Mouse (Mus musculus): ENCODE results near the gene Mrpl16. TPM values are rescaled to one million over a fixed set of nuclear protein-coding genes. Genes with fewer than 3 reads are reported as not detected.

Gene Mrpl16
- total RNA-seq, 2 experiments from 2014 or later, result 35.3 to 36.1 TPM

- no peak for DNase-seq (ENCODE audit: low spot score in 2 of 2)
Measured at GRCm38 (mm10) chr19:11800531-11801315, 30.5 kb downstream of the Mrpl16 start.

GRCm38 (mm10) chr19:11804423-11804822 is 34.2 kb downstream of the Mrpl16 start:
- no peak for DNase-seq (ENCODE audit: low spot score in 2 of 2)

GRCm38 (mm10) chr19:11807251-11807650 is 37.1 kb downstream of the Mrpl16 start:
- no peak for DNase-seq (ENCODE audit: low spot score in 2 of 2)

GRCm38 (mm10) chr19:11807822-11808221 is 37.6 kb downstream of the Mrpl16 start:
- no peak for DNase-seq (ENCODE audit: low spot score in 2 of 2)

- DNase-seq (ENCODE audit: low spot score in 2 of 2), result no peak
Measured at GRCm38 (mm10) chr19:11808452-11808851, 38.3 kb downstream of the Mrpl16 start.

DNA sequence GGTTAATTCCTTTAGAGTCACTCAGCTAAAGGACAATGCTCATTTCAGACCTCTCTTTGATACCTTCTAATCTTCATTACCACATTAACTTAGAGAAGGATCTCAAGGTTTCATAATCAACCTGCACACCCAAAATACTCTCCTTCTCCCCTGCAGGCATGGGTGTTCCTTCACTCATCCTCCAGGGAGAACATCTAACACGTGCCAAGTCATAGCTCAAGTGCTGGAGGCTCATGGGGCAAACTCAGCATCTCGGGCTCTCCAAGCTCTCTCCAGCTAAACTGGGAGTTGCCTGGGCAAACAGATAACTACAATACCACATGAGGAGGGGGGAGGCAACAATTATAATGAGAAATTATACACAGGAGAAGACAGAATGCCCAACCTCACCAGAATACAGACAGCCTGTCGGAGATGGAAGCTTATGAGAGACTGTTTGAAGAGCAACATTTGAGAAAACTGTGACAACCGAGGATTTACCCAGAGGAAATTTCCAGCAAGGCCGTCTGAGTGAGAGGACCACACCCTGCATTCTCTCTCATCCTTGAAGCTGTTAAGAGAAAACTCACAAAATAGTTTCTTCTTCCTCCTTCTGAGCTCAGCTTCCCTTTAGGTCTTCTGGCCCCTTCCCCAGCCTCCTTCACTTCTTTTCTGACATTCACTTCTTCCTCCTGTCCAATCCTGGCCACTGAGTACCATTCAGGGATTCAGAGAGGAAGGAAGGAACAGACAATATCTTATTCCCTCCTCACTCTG is 40.0 kb downstream of the Mrpl16 start:
- DNase-seq (ENCODE audit: low spot score in 2 of 2), result no peak

DNA sequence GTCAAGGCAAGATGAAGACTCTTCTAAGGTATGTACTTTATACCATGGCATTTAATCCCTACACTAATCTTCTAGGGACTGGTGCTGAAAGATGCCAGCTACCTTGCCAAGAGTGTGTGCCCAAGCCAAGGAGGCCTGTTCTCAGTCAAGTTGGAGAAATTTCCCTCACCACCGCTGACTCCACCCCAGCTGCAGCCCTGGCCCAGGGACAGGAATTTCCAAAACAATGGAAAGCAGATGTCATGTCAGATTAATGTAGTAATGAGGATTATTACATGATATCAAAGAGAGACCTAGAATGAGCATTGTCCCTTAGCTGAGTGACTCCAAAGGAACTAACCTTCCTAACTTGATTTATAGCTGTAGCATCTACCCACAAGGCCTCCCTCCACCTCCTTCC is 40.7 kb downstream of the Mrpl16 start:
- DNase-seq (ENCODE audit: low spot score in 2 of 2), result no peak

DNA sequence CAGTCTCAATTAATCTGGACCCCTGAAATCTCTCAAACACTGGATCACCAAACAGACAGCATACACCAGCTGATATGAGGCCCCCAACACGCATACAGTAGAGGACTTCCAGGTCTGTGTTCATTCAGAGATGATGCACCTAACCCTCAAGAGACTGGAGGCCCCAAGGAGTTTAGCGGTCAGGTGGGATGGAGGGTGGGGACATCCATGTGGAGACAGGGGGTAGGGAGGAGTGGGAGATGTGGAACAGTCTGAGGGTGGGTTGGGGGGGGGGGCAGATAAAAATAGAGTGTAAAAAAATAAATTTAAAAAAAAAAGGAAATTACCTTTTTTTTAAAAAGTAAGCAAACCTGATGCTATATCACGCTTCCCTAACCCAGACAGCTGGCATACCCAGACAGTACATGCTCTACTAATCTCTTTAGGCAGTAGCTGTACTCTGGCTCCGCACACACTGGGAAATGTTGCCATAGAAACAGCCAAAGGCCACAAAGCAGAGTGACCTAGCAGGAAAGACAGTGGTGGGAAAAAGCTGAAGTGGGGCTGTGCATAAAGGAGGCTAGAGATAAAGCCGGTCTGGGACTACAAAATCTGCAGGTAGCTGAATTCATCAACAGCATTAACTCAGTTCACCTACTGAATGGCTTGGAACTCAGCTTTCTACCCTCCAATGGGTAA is 41.6 kb downstream of the Mrpl16 start:
- no peak for DNase-seq (ENCODE audit: low spot score in 2 of 2)

DNA sequence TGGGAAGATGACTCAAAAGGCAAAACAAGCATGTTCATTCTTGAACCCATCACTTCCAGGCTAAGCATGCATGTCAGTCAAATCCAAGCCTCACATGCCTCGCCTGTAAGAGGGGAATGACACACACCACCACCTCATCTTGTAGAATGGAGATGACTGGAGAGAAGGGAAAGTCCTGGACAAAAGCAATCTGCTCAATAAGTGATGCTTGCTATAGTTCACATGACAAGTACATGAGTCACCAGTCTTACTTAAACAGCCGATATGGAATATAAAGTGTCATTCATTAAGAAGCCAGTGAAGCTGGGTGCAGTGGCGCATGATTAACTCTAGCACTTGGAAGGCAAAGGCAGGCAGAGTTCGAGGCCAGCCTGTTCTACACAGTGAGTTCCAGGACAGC is 42.9 kb downstream of the Mrpl16 start:
- no peak for DNase-seq (ENCODE audit: low spot score in 2 of 2)

DNA sequence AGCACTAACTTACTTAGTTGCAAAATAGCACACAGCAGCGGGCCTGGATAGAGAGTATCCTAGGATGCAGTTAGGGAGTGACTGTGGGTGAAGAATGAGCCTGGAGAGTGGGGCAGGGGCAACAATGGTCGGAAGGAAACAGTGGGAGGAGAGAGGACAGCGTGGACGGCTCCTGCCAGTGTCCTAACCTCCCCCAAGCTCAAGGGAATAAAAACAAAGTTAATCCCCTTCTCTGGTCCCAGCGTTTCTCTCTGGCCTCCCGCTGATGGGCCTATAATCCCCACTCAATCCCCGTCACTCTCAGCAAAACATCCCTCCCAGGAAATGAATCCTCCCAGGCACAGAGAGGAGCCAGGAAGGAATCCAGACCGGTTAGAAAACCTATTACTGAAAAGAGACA is 43.5 kb downstream of the Mrpl16 start:
- DNase-seq (ENCODE audit: low spot score in 2 of 2), result no peak

DNA sequence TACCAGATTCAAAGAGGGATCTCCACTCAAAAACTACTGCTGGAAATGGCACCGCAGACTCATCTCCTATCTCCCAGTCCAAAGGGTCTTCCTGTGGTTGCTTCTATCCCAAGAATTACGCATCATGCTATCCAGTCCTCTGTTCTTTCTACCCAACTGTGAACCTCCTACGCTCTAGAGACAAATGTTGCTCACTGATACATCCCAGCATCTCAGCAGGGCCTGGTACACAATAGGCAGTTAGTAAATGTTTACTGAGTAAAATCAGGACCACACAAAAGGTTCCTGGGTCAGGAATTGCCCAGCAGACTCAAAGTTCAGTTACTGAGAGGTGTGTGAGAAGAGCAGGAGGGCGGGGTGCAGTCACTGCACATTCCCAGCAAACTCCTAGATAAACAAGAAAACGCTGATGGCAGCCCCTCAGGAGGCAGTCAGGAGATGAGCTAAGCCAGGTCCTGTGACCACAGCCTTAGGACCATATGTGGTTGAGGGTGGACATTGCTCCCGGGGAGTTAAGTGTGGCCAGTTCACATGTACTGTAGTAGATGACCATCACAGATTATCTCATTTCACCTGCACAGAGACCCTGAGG is 44.6 kb downstream of the Mrpl16 start:
- DNase-seq (ENCODE audit: low spot score in 2 of 2), result peak in 1 of 2 experiments; percentile 62

DNA sequence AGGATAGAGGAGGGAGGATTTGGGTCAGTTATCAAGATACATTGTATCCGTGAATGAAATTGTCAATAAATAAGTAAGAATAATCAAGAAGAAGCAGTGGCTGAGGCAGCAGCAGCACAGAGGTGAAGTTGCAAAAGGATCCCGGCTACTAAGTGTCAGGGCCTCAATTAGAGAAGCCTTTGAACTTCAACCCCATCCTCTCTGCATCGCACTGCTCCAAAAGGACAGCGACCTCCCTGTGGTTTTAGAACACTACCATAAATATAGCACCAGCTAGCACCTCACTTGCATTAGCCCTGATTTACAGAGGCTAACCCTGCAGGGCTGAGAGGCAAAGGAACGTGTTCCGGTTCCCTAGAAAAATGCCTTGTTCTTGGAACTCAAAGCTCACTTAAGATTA is 46.5 kb downstream of the Mrpl16 start:
- DNase-seq (ENCODE audit: low spot score in 2 of 2), result no peak

DNA sequence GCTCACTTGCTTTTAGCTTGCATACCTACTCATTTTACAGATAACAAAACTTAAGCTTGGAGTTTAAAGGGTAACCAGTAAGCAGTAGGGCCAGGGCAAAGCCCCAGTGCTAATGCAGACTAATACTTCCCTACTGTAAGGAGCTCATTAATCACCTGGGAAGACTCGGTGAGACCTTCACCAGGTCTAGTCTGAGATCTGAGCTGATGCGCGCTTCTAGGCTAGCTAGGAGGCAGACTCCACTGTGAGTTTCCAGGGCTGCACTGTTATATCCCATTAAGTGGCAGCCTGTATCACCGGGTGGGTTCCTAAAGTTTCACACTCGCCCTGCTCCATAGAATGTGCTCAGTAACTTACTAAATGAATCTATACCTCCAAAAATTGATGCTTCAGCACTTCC is 47.4 kb downstream of the Mrpl16 start:
- DNase-seq (ENCODE audit: low spot score in 2 of 2), result no peak

DNA sequence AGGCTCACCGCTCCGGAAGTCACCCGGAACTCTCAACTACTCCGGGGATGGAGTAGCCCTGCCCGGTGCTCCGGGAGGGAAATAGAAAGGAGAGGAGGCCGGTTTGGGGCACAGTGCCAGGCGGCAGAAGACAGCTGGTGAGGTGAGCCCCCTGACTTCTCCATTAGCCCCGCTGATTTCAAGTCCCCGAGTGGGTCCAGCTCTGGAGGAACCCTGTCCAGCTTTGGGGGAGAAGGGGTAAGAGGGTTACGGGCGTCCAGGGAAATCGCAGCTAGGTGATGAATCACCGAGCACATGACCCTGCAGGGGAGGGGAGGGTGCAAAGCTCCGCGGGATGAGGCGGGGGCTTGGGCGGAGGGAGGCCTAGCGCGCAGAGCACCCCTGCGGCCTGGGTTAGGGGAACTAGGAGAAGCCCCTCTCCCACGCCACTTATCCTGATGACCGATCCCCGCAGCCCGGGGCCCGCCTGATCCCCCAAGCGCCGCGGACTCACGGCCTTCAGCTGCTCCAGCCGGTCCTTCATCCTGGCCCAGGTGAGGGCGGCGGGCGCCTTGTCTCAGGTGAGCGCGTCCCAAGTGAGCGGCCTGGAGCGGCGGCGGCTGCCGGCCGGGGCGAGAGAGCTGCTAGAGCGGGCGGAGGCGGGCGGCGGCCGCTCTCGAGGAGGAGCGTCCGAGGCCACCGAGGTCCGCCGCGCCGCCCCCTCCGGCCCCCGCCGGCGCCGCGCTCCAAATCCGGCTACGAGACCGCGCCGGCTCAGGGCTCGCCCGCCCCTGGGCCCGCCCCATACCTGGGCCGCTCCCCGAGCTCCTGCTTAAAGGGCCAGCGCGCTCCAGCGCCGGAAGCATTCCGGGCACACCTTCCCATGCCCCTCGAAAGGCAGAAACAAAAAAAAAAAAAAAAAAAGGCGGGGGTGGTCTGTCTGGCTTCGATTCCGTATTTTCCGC is 48.3 kb downstream of the Mrpl16 start:
- DNase-seq (ENCODE audit: low spot score in 2 of 2), result peak; percentile 19 to 59

GRCm38 (mm10) chr19:11819143-11819700 is 49.0 kb downstream of the Mrpl16 start, which contains the start of gene Stx3:
Gene Stx3, minus strand, starts transcription at chr19:11819403.
- no peak for DNase-seq (ENCODE audit: low spot score in 2 of 2)

DNA sequence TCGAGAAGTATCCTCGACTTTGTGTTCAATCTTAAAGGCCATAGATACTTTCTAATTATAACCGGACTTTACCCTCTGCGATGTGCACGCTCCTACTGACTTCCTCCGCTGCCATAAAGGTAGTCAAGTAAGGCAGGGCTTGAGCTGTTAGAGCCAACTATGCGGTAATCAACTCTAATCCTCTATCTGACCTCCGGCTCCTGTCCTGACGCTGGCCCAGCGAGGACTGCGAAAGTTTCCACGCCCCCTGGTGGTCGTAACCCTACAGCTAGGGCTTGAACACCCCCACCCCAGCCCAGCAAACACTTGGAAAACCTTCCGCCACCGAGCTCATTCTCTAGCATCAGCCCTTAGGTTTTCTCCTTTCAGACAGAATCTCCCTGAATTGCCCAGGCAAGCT is 49.6 kb downstream of the Mrpl16 start:
- DNase-seq (ENCODE audit: low spot score in 2 of 2), result peak; percentile 28 to 65

GRCm38 (mm10) chr19:11820211-11820610 is 50.0 kb downstream of the Mrpl16 start:
- no peak for DNase-seq (ENCODE audit: low spot score in 2 of 2)

DNA sequence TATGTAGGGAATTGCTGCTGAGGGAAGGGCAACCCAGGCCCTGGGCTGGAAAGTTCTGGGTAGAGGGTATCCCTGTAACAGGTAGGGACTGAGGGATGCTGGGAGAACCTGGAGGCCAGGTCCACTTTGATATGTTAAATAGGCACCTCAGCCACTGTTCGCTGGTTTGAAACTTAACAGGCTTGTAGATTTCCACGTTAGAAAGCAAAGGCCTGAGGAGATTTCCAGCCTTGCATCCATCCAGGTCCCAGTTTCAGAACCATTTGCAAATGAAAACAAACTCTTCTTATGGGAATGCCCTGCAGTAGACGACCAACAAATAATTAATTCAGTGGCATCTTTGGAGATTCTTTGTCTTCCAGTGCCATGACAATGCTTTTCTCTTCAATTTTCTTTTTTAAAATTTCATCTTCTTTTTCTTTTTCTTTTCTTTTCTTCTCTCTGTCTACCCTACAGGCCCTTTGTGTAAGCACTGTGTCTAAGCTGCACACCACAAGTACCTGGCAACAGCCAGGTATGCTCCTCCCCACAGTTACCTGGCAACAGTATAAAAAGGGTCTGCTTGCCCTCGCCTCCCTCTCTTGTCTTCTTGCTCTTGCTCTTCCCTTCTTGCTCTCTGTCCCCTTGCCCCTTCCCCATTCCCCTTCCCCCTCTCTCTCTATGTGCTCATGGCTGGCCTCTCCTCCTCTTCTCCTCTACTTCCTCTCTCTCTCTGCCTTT is 53.3 kb downstream of the Mrpl16 start:
- DNase-seq (ENCODE audit: low spot score in 2 of 2), result no peak
